Mouse (Mus musculus) erythroid progenitor cell, adult 5-6 weeks (primary cell): ENCODE measurements around the gene Dnah7c. TPM values are rescaled to one million over a fixed set of nuclear protein-coding genes. Genes with fewer than 3 reads are reported as not detected.

ENCODE experiments used
- ATAC-seq: replicated peaks from 2 replicates; pipeline ENCODE4 v1.8.0; 2016; ENCODE audit warnings: moderate number of reproducible peaks, mild to moderate bottlenecking, moderate TSS enrichment, inconsistent platforms; ENCODE audit not compliant: poor library complexity, low FRiP score, severe bottlenecking
- total RNA-seq, 2 experiments: library from RNA; stranded (forward) in 1 of 2; stranded (reverse) in 1 of 2; fragments of 150-400 nt in 1 of 2; fragments of 186-747, 209-891 nt in 1 of 2; gene quantifications; 2 replicates each; pipeline versions ENCODE4 v1.2.3 to v1.2.4; 2015 to 2017; ENCODE audit warnings: low replicate concordance in 2 of 2

The Dnah7c gene
- total RNA-seq, 2 experiments from 2014 or later, result not detected

DNA sequence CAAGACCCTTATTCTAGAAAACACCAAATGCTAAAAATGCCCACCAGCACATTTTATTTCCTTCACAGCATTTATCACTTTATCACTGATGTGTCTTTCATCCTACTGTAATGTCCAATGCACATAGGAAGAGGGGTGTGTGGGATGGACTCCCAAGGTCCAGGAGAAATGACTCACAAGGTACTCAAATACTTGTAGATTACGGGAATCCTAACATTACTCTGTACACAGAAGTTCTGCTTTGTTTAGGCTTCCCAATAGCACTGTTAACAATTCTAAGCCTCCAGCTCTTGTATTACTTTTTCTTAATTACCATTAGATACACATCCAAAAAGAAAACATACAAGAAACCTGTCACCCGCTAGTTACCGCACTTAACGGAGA is 426.8 kb downstream of the Dnah7c start:
- no peak for ATAC-seq

DNA sequence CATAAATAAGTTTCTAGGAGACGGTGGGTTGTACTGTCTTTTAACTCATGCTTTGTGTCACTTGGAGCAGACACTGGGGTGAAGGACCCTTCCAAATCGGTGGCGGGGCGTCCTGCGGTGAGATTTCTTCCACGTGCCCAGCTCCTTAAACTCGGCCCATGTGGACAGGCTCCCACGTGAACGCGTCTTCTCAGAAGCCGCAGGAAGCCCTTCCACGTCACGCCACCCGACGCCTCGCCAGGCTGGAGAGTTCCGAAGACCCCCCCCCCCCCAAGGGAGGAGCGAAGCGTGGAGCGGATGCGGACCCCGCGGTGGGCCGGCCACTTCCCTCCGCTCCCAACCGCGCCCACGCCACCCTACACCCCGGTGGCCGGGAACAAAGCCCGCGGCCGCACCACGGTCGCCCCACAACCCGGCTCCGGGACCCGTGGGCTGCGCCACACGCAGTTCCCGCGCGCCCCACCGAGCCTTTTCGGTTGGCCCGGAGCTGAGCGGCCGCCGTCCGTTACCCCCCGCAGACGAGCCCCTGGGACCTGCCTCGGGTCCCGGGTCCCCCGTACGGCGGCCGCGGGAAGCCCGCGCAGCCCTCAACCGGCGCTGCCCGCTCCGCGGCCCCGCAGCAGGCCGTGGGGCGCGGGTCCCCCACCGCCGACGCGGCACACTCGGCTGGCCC is 427.3 kb downstream of the Dnah7c start:
- no peak for ATAC-seq

DNA sequence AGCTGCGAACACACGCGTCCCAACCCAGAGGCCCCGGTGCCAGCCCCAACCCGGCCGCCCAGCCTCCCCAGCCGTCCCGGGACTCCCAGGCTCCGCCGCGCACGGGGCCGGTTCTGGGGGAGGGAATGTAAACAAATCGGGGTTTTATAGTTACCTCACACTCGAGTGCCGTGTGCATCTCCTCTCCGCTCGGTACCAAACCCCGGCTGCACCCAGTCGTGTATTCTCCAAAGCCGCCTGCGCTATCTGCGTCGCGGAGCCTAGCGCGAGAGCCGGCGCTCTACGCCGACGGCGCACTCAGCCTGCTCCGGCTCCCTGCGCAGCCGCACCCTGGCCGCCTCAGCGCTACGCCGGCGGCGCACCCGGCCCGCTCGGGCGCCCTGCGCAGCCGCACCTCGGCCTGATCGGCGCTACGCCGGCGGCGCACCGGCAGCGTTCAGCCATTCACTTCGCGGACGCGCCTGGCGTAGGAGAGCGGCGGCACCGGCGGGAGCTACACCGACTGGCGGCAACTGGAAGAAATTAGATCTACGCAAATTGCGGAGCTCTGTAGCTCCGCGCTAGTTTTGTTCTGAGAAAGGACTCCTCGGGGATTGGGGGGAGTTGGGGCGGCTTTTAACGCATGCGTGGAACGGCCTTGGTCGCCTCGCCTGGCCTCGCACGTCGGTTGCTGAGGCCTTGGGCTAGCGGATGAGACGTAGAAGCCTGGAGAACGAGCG is 428.1 kb downstream of the Dnah7c start:
- ATAC-seq, result peak; percentile 88

DNA sequence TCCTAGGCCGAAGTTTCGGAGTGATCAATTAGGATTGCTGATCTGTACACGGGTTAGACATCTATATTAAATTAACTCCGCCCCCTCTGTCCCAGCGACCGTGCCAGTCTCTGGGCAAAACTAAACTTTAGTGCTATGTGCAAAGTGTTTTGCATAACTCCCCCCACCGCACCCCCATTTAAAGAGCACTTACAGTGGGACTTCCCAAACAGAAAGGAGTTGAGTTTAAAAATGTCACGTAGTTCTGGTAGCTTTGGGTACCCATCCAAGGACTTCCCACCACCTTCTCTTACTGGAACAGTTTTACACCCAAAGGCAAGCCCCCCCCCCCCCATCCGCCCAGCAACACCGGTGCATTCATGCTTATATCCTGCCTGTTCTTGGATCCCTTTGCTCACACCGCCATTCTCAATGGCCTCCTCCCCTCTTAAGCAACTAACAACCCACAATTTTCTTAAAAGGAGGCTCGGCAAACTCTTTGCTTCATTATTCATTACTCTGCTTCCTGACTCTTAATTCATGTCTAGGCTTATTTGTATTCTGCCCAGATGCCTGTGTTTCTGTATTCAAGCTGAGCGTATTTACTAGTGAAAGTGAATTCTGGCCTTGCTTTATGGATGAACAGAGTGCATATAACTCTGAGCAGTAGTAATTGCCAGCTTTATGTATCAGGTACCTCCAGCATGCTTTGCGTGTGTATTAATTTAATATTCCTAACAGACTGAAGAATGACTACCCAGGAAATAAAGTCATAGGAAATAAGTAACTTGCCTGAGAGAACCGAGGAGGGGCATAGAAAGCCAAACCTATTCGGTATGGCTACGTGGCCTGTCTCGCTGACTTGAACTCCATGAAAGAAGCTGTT is 428.9 kb downstream of the Dnah7c start:
- ATAC-seq, result no peak

DNA sequence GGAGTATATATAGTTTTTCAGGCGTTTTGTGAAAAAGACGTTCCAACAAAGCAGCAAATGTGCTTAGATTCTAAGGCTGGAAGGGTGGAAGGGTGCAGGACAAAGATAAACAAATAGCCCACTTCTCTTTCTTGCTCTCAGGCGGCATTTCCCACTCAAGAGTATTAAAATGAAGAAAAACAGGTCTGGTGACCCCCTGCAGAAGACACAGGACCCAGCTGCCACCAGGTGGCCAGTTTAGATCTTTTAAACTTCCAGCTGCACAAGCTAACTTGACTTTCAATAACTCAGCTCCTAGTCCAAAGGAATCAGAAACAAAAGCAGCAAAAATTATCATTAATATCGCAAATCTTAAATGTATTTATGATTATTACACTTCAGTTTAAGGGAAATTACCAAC is 431.1 kb downstream of the Dnah7c start:
- ATAC-seq, result no peak
